Comparison of ENCODE assay signal across 8 mouse cellular contexts in the genomic region with DNA sequence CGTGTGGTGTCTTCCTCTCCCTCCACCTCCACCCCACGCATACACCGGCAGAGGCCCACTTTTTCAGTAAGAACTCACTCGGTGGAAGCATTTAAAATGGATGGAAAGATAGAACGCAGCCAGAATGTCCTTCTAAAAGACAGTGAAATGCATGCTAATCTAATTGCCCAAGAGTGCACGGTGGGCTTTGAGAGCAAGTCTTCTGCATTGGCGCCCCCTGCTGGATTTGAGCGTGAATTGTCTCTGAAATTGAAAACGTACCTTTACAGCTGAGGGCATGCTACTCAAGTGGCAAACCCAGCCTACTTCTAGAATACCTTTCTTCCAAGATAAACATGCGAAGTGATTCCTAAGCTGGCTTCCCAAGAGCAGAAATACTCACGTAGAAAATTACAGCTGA.
DNase-seq lines count a peak whose midpoint lies in the region; ATAC-seq and TF ChIP-seq lines count a peak whose summit lies in the region.

No protein-coding gene starts in this region.

- peak; percentile 66; the same call in 1 of the 2 replicates for ATAC-seq in limb, embryonic 11.5 days (ENCODE audit: insufficient number of reproducible peaks, low FRiP score, low TSS enrichment, low read depth)
- ATAC-seq in midbrain, embryonic 16.5 days = peak; percentile 93

- H3K9me3 ChIP-seq in limb, embryonic 11.5 days (ENCODE audit: control insufficient read depth, low read length) = no peaks in the 10 kb centered on the region
- H3K9me3 ChIP-seq in midbrain, embryonic 16.5 days (replicated peaks; ENCODE audit: control insufficient read depth, low read length, poor library complexity, severe bottlenecking) = no peaks in the 10 kb centered on the region

- H3K79me2 ChIP-seq in heart, adult 2 months (replicated peaks; ENCODE audit: control insufficient read depth, insufficient read depth, low read length) = no peaks in the 10 kb centered on the region

- no peak for TF ChIP-seq EP300 in heart, adult 2 months (IDR thresholded peaks at IDR 0.05; ENCODE audit: insufficient read depth, low read depth, low read length)

- no peaks in the 10 kb centered on the region for H3K36me3 ChIP-seq in heart, adult 2 months (ENCODE audit: control insufficient read depth, insufficient read depth, low read length)
- H3K36me3 ChIP-seq in limb, embryonic 11.5 days (ENCODE audit: control insufficient read depth, insufficient read depth, low read length) = no peaks in the 10 kb centered on the region
- no peaks in the 10 kb centered on the region for H3K36me3 ChIP-seq in midbrain, embryonic 16.5 days (ENCODE audit: control insufficient read depth, insufficient read depth, low read length)
- H3K36me3 ChIP-seq in testis, adult 2 months (ENCODE audit: control insufficient read depth, insufficient read depth, low read length) = no peaks in the 10 kb centered on the region

- no peak for TF ChIP-seq POLR2A in heart, adult 2 months (IDR thresholded peaks at IDR 0.05; ENCODE audit: insufficient read depth, low read depth, low read length)
- no peak for TF ChIP-seq POLR2A in testis, adult 2 months (IDR thresholded peaks at IDR 0.05; ENCODE audit: control insufficient read depth, low read depth, low read length)

- 16% methylated on average over 11 of the region's 11 CpGs for WGBS in heart, adult 2 months
- WGBS in limb, embryonic 11.5 days = 20% methylated on average over 11 of the region's 11 CpGs
- WGBS in midbrain, embryonic 16.5 days = 5% methylated on average over 11 of the region's 11 CpGs

- H3K27me3 ChIP-seq in heart, adult 2 months (ENCODE audit: control insufficient read depth, insufficient read depth, low read length) = no peaks in the 10 kb centered on the region
- H3K27me3 ChIP-seq in limb, embryonic 11.5 days (ENCODE audit: control insufficient read depth, insufficient read depth, low read length) = no peaks in the 10 kb centered on the region
- no peaks in the 10 kb centered on the region for H3K27me3 ChIP-seq in midbrain, embryonic 16.5 days (ENCODE audit: control insufficient read depth, insufficient read depth, low read depth, low read length)
- H3K27me3 ChIP-seq in testis, adult 2 months (ENCODE audit: control insufficient read depth, insufficient read depth, low read length) = no peaks in the 10 kb centered on the region

- no peak overlapping the region for H3K4me3 ChIP-seq in heart, adult 2 months
- H3K4me3 ChIP-seq in limb, embryonic 11.5 days (ENCODE audit: low read depth, low read length) = no peak overlapping the region
- peak overlapping the region; percentile 9; the same call in 1 of the 2 replicates for H3K4me3 ChIP-seq in midbrain, embryonic 16.5 days (ENCODE audit: low read depth, low read length)
- H3K4me3 ChIP-seq in testis, adult 2 months (ENCODE audit: control insufficient read depth, low read depth, low read length) = no peak overlapping the region

- no peaks in the 10 kb centered on the region for H3K4me1 ChIP-seq in heart, adult 2 months (ENCODE audit: control insufficient read depth, insufficient read depth, low read length)
- H3K4me1 ChIP-seq in limb, embryonic 11.5 days (ENCODE audit: control insufficient read depth, insufficient read depth, low read length) = peaks cover 5% of the 10 kb centered on the region; the same call in 1 of the 2 replicates
- peaks cover 6% of the 10 kb centered on the region; the same call in 1 of the 2 replicates for H3K4me1 ChIP-seq in midbrain, embryonic 16.5 days (ENCODE audit: control insufficient read depth, insufficient read depth, low read length)
- 0 out of 2 replicates have a peak, but pooled peaks cover 2% of the 10 kb centered on the region for H3K4me1 ChIP-seq in testis, adult 2 months (ENCODE audit: control insufficient read depth, insufficient read depth, low read length)

- peak; percentile 82 for TF ChIP-seq CTCF in heart, adult 2 months (IDR thresholded peaks at IDR 0.05)
- peak; percentile 82 for TF ChIP-seq CTCF in testis, adult 2 months (IDR thresholded peaks at IDR 0.05; ENCODE audit: control insufficient read depth, insufficient read depth, insufficient replicate concordance, low read depth, low read length)

- H3K4me2 ChIP-seq in limb, embryonic 11.5 days (ENCODE audit: low read depth, severe bottlenecking) = no peak overlapping the region
- peak overlapping the region; percentile 41 for H3K4me2 ChIP-seq in midbrain, embryonic 16.5 days (ENCODE audit: low read length)

- peak; percentile 6 to 61 for DNase-seq in heart, adult 18-20 months
- no peak for DNase-seq in heart, postnatal 25 days (ENCODE audit: low spot score)
- DNase-seq in embryo, embryonic 11.5 days (ENCODE audit: low read depth, low spot score) = peak; percentile 68
- DNase-seq in heart, adult 2 months = peak; percentile 10 to 44
- DNase-seq in kidney, adult 9 months = peak; percentile 66
- peak; percentile 89 for DNase-seq in limb, embryonic 11.5 days (ENCODE audit: low spot score)

- H3K9ac ChIP-seq in heart, adult 2 months (ENCODE audit: low read depth, low read length) = no peak overlapping the region
- no peak overlapping the region for H3K9ac ChIP-seq in limb, embryonic 11.5 days (ENCODE audit: low read length)
- no peak overlapping the region for H3K9ac ChIP-seq in midbrain, embryonic 16.5 days (ENCODE audit: low read depth, low read length)

- H3K27ac ChIP-seq in heart, adult 2 months = no peak overlapping the region
- no peak overlapping the region for H3K27ac ChIP-seq in limb, embryonic 11.5 days (replicated peaks; ENCODE audit: low read depth, low read length)
- 0 out of 2 replicates have a peak overlapping the region, but pooled peaks have one; percentile 34 for H3K27ac ChIP-seq in midbrain, embryonic 16.5 days (ENCODE audit: low read length)
- H3K27ac ChIP-seq in testis, adult 2 months (ENCODE audit: control insufficient read depth, insufficient read depth, low read depth, low read length) = no peak overlapping the region

- intact Hi-C loops in heart, postnatal 25 days (cut with DNase I) = loop anchor here (5.0 kb wide), 1 partner anchor 1587 kb away; no protein-coding TSS in a partner anchor
- intact Hi-C loops in heart, adult 2 months (cut with DNase I) = loop anchor here (10.0 kb wide), 2 partner anchors 561 to 1589 kb away; no protein-coding TSS in a partner anchor
